Mouse (Mus musculus) gastrocnemius, postnatal 4 days (tissue): ENCODE measurements around the gene Cd44. TPM values are rescaled to one million over a fixed set of nuclear protein-coding genes. Genes with fewer than 3 reads are reported as not detected.

Experiments used
- DNase-seq, 2 experiments: peaks; one replicate each; pipeline ENCODE4 v3.0.0; 2021 to 2022; ENCODE audit warnings: low spot score in 2 of 2, mixed read lengths in 2 of 2
- long read RNA-seq, 2 experiments: library from polyadenylated mRNA; stranded (forward); transcript quantifications; one replicate each; pipeline ENCODE4 v2.0.0; 2021
- total RNA-seq, 2 experiments: library from RNA; stranded (reverse); gene quantifications; 2 replicates each; pipeline ENCODE4 v1.2.3; 2021

Gene Cd44
- 10 to 100 TPM; 79.5 to 80.3 TPM for total RNA-seq
- long read RNA-seq, experiment 1, transcript Cd44-203 (9 exons, 2,848 nt), result major isoform, 23 of 34 reads
- long read RNA-seq, experiment 1, partial matches to known transcripts, result 3 of 34 reads
- long read RNA-seq, experiment 1, other reads (novel, unspliced or antisense), result 8 of 34 reads
- long read RNA-seq, experiment 2, transcript Cd44-203 (9 exons, 2,848 nt), result major isoform, 26 of 37 reads
- long read RNA-seq, experiment 2, partial matches to known transcripts, result 11 of 37 reads
- long read RNA-seq, experiment 2, other reads (novel, unspliced or antisense), result 0 of 37 reads

GRCm38 (mm10) chr2:102900875-102901827 lies at the start of gene Cd44:
TSS of gene Cd44 (minus strand) at chr2:102901665.
- peak; percentile 43 to 77 for DNase-seq

- DNase-seq, result no peak
Measured at GRCm38 (mm10) chr2:102948481-102948857, 47.0 kb upstream of the Cd44 start.

- no peak for DNase-seq
Measured at GRCm38 (mm10) chr2:102947846-102948480, 46.5 kb upstream of the Cd44 start.

GRCm38 (mm10) chr2:102945111-102945510 lies 43.6 kb upstream of the Cd44 start:
- DNase-seq, result no peak

- DNase-seq, result no peak
Measured at GRCm38 (mm10) chr2:102944415-102945012, 43.0 kb upstream of the Cd44 start.

GRCm38 (mm10) chr2:102943983-102944382 lies 42.5 kb upstream of the Cd44 start:
- DNase-seq, result peak in 1 of 2 experiments; percentile 40

- DNase-seq, result no peak
Measured at GRCm38 (mm10) chr2:102942782-102943080, 41.3 kb upstream of the Cd44 start.

- DNase-seq, result no peak
Measured at GRCm38 (mm10) chr2:102941937-102942781, 40.7 kb upstream of the Cd44 start.

- no peak for DNase-seq
Measured at GRCm38 (mm10) chr2:102940813-102941361, 39.4 kb upstream of the Cd44 start.

GRCm38 (mm10) chr2:102940158-102940557 lies 38.7 kb upstream of the Cd44 start:
- DNase-seq, result no peak

GRCm38 (mm10) chr2:102936886-102937285 lies 35.4 kb upstream of the Cd44 start:
- peak; percentile 32 to 59 for DNase-seq

- DNase-seq, result no peak
Measured at GRCm38 (mm10) chr2:102934834-102935233, 33.4 kb upstream of the Cd44 start.

GRCm38 (mm10) chr2:102933787-102934186 lies 32.3 kb upstream of the Cd44 start:
- no peak for DNase-seq

GRCm38 (mm10) chr2:102933142-102933541 lies 31.7 kb upstream of the Cd44 start:
- no peak for DNase-seq

GRCm38 (mm10) chr2:102932667-102933066 lies 31.2 kb upstream of the Cd44 start:
- DNase-seq, result no peak

- DNase-seq, result no peak
Measured at GRCm38 (mm10) chr2:102928211-102928610, 26.7 kb upstream of the Cd44 start.

GRCm38 (mm10) chr2:102924480-102924879 lies 23.0 kb upstream of the Cd44 start:
- no peak for DNase-seq

- no peak for DNase-seq
Measured at GRCm38 (mm10) chr2:102923682-102924081, 22.2 kb upstream of the Cd44 start.

- DNase-seq, result no peak
Measured at GRCm38 (mm10) chr2:102922066-102922465, 20.6 kb upstream of the Cd44 start.

GRCm38 (mm10) chr2:102918301-102918700 lies 16.8 kb upstream of the Cd44 start:
- DNase-seq, result no peak
